Mouse (Mus musculus): ENCODE results near the gene Tmem144. TPM values are rescaled to one million over a fixed set of nuclear protein-coding genes. Genes with fewer than 3 reads are reported as not detected.

Tmem144 gene
- polyA plus RNA-seq, 1 experiment from 2014 or later, result 5.0 TPM

DNA sequence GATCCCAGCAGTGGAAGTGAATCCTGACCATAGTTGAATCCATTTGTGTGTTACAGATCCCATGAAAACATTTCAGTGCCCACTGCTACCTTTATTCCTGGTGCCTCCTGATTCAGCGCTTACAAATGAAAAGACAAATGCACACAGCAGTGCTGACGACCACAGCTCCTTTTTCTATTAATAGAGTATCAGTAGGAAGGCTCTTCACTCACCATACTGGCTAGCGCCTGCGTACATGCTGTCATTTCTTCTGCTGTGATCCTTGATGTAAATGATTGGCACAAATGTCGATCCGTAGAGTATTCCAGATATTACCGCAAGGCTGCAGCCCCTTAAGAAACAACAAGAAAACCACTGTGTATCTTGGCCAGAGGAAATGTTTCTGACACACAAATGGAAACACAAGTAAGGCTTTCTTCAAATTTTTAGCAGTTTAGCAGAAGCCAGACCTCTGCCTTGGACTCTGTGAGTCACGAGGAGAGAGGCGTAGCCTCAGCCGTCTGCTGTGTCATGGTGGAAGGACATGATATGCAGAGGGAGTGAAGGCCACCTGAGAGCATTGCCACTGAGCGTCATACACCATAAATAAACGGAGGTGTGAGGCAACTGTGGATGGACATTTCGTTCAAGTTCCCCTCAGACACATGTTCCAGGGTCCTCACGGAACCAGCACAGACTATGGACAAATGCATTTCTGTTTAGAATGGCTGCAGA is 27.3 kb downstream of the Tmem144 start:
- ATAC-seq (ENCODE audit: insufficient read depth) (no peak), DNase-seq (no peak)
- Histone ChIP-seq H3K4me1 (ENCODE audit: insufficient read depth) (no peaks in the 10 kb centered on the region), H3K4me3 (ENCODE audit: low read depth, low read length) (no peak overlapping the region), H3K9me3 (ENCODE audit: low read depth, low read length) (no peaks in the 10 kb centered on the region), H3K27ac (ENCODE audit: low read depth) (no peak overlapping the region), H3K27me3 (ENCODE audit: insufficient read depth, low read length) (no peaks in the 10 kb centered on the region), H3K4me2 (no peak overlapping the region), H3K9ac (no peak overlapping the region), H3K36me3 (ENCODE audit: insufficient read depth) (no peaks in the 10 kb centered on the region; the same call in 1 of the 2 replicates)
- no peak for TF ChIP-seq CTCF (IDR thresholded peaks at IDR 0.05; ENCODE audit: low read depth)
- 77% methylated on average over 14 of the region's 14 CpGs for WGBS

DNA sequence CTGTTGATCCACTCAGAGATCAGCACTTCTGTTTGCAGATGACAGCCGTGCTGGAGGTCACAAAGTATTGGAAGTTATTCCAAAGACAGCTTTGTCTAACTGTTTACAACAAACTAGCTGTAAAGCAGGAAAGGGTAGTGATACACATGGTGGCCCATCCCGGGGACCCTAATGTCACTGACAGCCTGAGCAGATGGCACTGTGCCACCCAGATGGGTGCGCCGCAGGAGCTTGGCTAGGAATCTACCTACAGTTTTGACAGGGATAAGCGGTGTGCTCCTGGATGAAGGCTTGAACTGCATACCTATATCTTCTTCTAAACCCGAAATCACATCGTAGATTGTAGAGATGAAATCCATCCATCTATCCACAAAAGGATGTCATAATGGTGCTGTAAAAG is 29.4 kb downstream of the Tmem144 start:
- no peak for ATAC-seq (ENCODE audit: insufficient read depth)
- Histone ChIP-seq H3K9ac (no peak overlapping the region), H3K36me3 (ENCODE audit: insufficient read depth) (no peaks in the 10 kb centered on the region; the same call in 1 of the 2 replicates), H3K9me3 (ENCODE audit: low read depth, low read length) (no peaks in the 10 kb centered on the region), H3K27ac (ENCODE audit: low read depth) (no peak overlapping the region), H3K27me3 (ENCODE audit: insufficient read depth, low read length) (no peaks in the 10 kb centered on the region), H3K4me1 (ENCODE audit: insufficient read depth) (no peaks in the 10 kb centered on the region), H3K4me3 (ENCODE audit: low read depth, low read length) (no peak overlapping the region), H3K4me2 (no peak overlapping the region)
- TF ChIP-seq CTCF (IDR thresholded peaks at IDR 0.05; ENCODE audit: low read depth), result no peak
- no peak for DNase-seq
- 93% methylated on average over 7 of the region's 7 CpGs for WGBS

DNA sequence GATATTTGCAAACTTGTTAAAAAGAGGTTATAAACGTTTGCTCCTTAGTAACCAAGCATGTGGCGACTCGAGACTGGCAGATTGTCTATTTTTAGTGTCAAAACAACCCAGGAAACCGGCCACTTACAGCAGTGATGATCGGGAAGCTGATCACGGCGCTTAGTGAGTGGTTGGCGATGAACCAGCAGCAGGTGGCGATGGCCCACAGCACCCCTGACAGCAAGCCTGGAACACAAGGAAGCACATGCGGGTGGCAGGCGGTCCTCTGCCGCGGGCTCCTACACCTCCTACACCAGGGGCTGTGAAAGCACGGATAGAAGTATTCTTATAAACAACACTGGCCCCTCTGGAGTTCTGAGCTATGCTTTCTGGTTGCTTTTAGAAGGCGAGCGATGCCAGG is 31.4 kb downstream of the Tmem144 start:
- ATAC-seq (ENCODE audit: insufficient read depth) (no peak), DNase-seq (no peak)
- Histone ChIP-seq H3K36me3 (ENCODE audit: insufficient read depth) (no peaks in the 10 kb centered on the region; the same call in 1 of the 2 replicates), H3K4me2 (no peak overlapping the region), H3K27me3 (ENCODE audit: insufficient read depth, low read length) (no peaks in the 10 kb centered on the region), H3K9me3 (ENCODE audit: low read depth, low read length) (no peaks in the 10 kb centered on the region), H3K9ac (no peak overlapping the region), H3K27ac (ENCODE audit: low read depth) (no peak overlapping the region), H3K4me3 (ENCODE audit: low read depth, low read length) (no peak overlapping the region), H3K4me1 (ENCODE audit: insufficient read depth) (no peaks in the 10 kb centered on the region)
- 74% methylated on average over 16 of the region's 16 CpGs for WGBS
- TF ChIP-seq CTCF (IDR thresholded peaks at IDR 0.05; ENCODE audit: low read depth), result no peak

DNA sequence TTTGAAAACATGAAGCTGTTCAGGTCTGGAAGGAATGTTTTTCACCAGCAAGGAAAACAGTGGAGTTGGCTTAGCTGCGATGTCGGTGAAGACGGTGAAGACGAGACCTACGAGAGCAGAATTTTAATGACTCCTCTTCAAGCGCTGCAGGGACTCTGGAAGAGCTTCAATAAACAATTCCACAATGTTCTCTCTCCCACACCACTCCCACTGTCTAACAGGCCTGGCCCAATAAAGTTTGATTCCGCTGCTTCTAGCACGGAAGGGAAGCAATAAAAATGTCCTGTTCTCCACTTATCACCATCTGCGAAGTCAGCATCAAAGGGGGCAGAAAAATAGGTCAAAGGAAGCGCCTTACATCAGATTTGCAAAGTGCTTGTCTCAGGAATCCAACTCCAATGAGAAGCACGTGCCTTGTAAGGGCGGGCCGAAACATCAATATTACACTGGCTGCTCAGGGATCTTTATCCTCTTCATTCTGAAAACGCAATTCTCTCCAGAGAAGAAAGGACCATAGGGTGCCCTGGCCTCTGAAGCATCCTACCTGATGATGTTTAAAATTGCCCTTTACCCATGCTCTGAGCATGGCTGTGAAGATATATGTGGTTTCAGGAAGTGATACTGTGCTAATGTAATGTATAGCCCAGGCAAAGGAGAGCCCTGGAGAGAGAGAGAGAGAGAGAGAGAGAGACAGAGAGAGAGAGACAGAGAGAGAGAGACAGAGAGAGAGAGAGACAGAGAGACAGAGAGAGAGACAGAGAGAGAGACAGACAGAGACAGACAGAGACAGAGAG is 34.2 kb downstream of the Tmem144 start:
- ATAC-seq (ENCODE audit: insufficient read depth) (no peak), DNase-seq (peak; percentile 6)
- Histone ChIP-seq H3K4me2 (no peak overlapping the region), H3K36me3 (ENCODE audit: insufficient read depth) (no peaks in the 10 kb centered on the region; the same call in 1 of the 2 replicates), H3K4me3 (ENCODE audit: low read depth, low read length) (no peak overlapping the region), H3K4me1 (ENCODE audit: insufficient read depth) (no peaks in the 10 kb centered on the region), H3K27me3 (ENCODE audit: insufficient read depth, low read length) (no peaks in the 10 kb centered on the region), H3K9ac (no peak overlapping the region), H3K9me3 (ENCODE audit: low read depth, low read length) (no peaks in the 10 kb centered on the region), H3K27ac (ENCODE audit: low read depth) (no peak overlapping the region)
- no peak for TF ChIP-seq CTCF (IDR thresholded peaks at IDR 0.05; ENCODE audit: low read depth)
- 42% methylated on average over 14 of the region's 14 CpGs for WGBS

DNA sequence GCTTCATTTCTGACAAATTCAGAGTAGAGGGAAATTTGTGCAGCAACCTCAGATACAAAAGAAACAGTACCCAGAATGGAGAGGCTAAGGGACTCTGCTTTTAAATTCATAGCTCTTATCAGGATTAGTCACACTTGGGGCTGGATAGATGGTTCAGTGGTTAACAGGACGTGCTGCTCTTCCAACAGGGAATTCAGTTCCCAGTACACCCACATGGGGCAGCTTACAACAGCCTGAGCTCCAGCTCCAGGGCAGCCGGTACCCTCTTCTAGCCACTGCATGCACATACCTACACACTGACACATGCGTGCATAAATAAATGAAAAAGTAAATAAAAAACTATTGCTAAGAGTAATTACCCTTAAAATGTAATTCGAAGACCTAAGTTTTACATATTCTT is 36.3 kb downstream of the Tmem144 start:
- no peak overlapping the region for H3K9ac ChIP-seq
- no peaks in the 10 kb centered on the region for H3K27me3 ChIP-seq (ENCODE audit: insufficient read depth, low read length)
- H3K9me3 ChIP-seq (ENCODE audit: low read depth, low read length), result no peaks in the 10 kb centered on the region
- no peaks in the 10 kb centered on the region; the same call in 1 of the 2 replicates for H3K36me3 ChIP-seq (ENCODE audit: insufficient read depth)
- 66% methylated on average over 4 of the region's 4 CpGs for WGBS
- no peak; the same call in 1 of the 2 replicates for TF ChIP-seq CTCF (IDR thresholded peaks at IDR 0.05; ENCODE audit: low read depth)
- no peak for ATAC-seq (ENCODE audit: insufficient read depth)
- H3K27ac ChIP-seq (ENCODE audit: low read depth), result no peak overlapping the region
- H3K4me3 ChIP-seq (ENCODE audit: low read depth, low read length), result no peak overlapping the region
- no peak overlapping the region for H3K4me2 ChIP-seq
- DNase-seq, result no peak
- no peaks in the 10 kb centered on the region for H3K4me1 ChIP-seq (ENCODE audit: insufficient read depth)

GRCm38 (mm10) chr3:79813814-79814490 is 38.6 kb downstream of the Tmem144 start:
- H3K9me3 ChIP-seq (ENCODE audit: low read depth, low read length), result no peaks in the 10 kb centered on the region
- H3K27me3 ChIP-seq (ENCODE audit: insufficient read depth, low read length), result no peaks in the 10 kb centered on the region
- no peaks in the 10 kb centered on the region for H3K36me3 ChIP-seq (ENCODE audit: insufficient read depth)
- ATAC-seq (ENCODE audit: insufficient read depth) (peak; percentile 78), DNase-seq (peak; percentile 89)
- 27% methylated on average over 19 of the region's 19 CpGs for WGBS
- 0 out of 2 replicates have a peak overlapping the region, but pooled peaks have one; percentile 8 for H3K4me2 ChIP-seq
- H3K27ac ChIP-seq (ENCODE audit: low read depth), result no peak overlapping the region
- TF ChIP-seq CTCF (IDR thresholded peaks at IDR 0.05; ENCODE audit: low read depth), result peak; percentile 90
- H3K4me3 ChIP-seq (ENCODE audit: low read depth, low read length), result no peak overlapping the region
- no peak overlapping the region for H3K9ac ChIP-seq
- H3K4me1 ChIP-seq (ENCODE audit: insufficient read depth), result no peaks in the 10 kb centered on the region

DNA sequence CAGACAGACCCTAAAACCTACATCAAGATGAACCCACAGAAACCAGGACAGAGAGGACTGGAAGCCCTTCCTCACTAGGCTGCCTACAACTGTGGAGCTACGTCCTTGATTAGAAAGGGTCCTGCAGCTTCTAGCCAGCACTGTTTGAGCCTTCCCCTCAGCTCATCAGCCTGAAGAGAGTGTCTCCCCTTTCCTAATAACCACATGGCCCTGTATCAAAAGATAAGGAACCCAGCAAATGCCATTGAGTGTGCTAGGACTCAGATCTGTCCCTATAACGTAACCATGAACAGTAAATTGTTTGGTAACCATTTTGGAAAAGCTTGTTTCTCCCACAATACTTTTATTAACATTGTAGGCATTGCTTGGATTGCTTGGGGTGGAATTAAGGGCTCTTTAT is 40.5 kb downstream of the Tmem144 start:
- no peaks in the 10 kb centered on the region for H3K9me3 ChIP-seq (ENCODE audit: low read depth, low read length)
- H3K36me3 ChIP-seq (ENCODE audit: insufficient read depth), result no peaks in the 10 kb centered on the region
- ATAC-seq (ENCODE audit: insufficient read depth), result no peak
- no peak overlapping the region for H3K9ac ChIP-seq
- no peaks in the 10 kb centered on the region for H3K4me1 ChIP-seq (ENCODE audit: insufficient read depth)
- no peak for DNase-seq
- TF ChIP-seq CTCF (IDR thresholded peaks at IDR 0.05; ENCODE audit: low read depth), result no peak
- no peaks in the 10 kb centered on the region for H3K27me3 ChIP-seq (ENCODE audit: insufficient read depth, low read length)
- WGBS, result 69% methylated on average over 2 of the region's 2 CpGs
- H3K27ac ChIP-seq (ENCODE audit: low read depth), result no peak overlapping the region
- H3K4me2 ChIP-seq, result no peak overlapping the region
- no peak overlapping the region for H3K4me3 ChIP-seq (ENCODE audit: low read depth, low read length)
